Mouse (Mus musculus) heart, postnatal 0 days (tissue): ENCODE measurements around the gene Rgs12. TPM values are rescaled to one million over a fixed set of nuclear protein-coding genes. Genes with fewer than 3 reads are reported as not detected.
A peak's percentile ranks its signal among the peaks of the same experiment; 100 is the strongest.

Experiments
- ATAC-seq: fragments of 200-750 bp; cut with Nextera tagmentation; 2 replicates; pipeline ENCODE4 v1.8.0; 2017; ENCODE audit warnings: low read depth, moderate number of reproducible peaks, moderate library complexity; ENCODE audit not compliant: insufficient read depth
- DNase-seq: peaks from one replicate; pipeline ENCODE4 v3.0.0-alpha.2; 2016; ENCODE audit warnings: low spot score
- H3K27ac ChIP-seq: fragments of 300-500 bp; sonication (generic); 2 replicates; pipeline ENCODE4 v1.5.1; 2014; ENCODE audit warnings: low read depth, mild to moderate bottlenecking
- H3K27me3 ChIP-seq: fragments of 300-500 bp; sonication (generic); 2 replicates; pipeline ENCODE4 v1.6.1; 2014; ENCODE audit warnings: low read length, mixed read lengths; ENCODE audit not compliant: control insufficient read depth, insufficient read depth
- H3K36me3 ChIP-seq: fragments of 300-500 bp; sonication (generic); replicated peaks from 2 replicates; pipeline ENCODE4 v1.6.1; 2014; ENCODE audit warnings: low read length, mixed read lengths; ENCODE audit not compliant: control insufficient read depth, insufficient read depth
- H3K4me1 ChIP-seq: fragments of 300-500 bp; sonication (generic); 2 replicates; pipeline ENCODE4 v1.6.1; 2014; ENCODE audit warnings: antibody characterized with exemption; ENCODE audit not compliant: control insufficient read depth, insufficient read depth
- H3K4me2 ChIP-seq: fragments of 300-500 bp; sonication (generic); 2 replicates; pipeline ENCODE4 v1.6.1; 2014; ENCODE audit warnings: low read depth, mild to moderate bottlenecking, low read length, moderate library complexity
- H3K4me3 ChIP-seq: fragments of 300-500 bp; sonication (generic); 2 replicates; pipeline ENCODE4 v1.5.1; 2014; ENCODE audit warnings: low read depth, low read length
- H3K9ac ChIP-seq: fragments of 300-500 bp; sonication (generic); replicated peaks from 2 replicates; pipeline ENCODE4 v1.6.1; 2014; ENCODE audit warnings: low read depth, low read length, mixed read lengths
- H3K9me3 ChIP-seq: fragments of 300-500 bp; sonication (generic); replicated peaks from 2 replicates; pipeline ENCODE4 v1.6.1; 2016; ENCODE audit warnings: low read length; ENCODE audit not compliant: control insufficient read depth
- CTCF ChIP-seq: IDR thresholded peaks from 2 replicates; pipeline ENCODE4 v1.5.1; 2016; ENCODE audit warnings: antibody characterized with exemption, control low read depth, low read depth
- EP300 ChIP-seq: IDR thresholded peaks from 2 replicates; pipeline ENCODE4 v1.6.1; 2016; ENCODE audit warnings: antibody characterized with exemption, low read depth
- WGBS: fragments of 180-500 bp; shearing (Covaris S2); extraction: QIAGEN DNeasy Blood & Tissue Kit; methylation state at CpG from one replicate; pipeline ENCODE4 v1.1.7; 2014; 5-methylcytosine and 5-hydroxymethylcytosine counted together
- polyA plus RNA-seq: library from polyadenylated mRNA; unstranded; fragments of >200 nt; fragmentation: Nextera tagmentation; extraction: Ambion mirVana; gene quantifications from 2 replicates; pipeline ENCODE4 v1.2.1, GENCODE M21; 2015
- total RNA-seq: library from RNA; depleted of rRNA; stranded (reverse); fragments of >200 nt; gene quantifications from 2 replicates; pipeline ENCODE4 v1.2.3, GENCODE M21; 2014; ENCODE audit warnings: low replicate concordance

Rgs12 gene
- total and polyA plus RNA-seq, 2 experiments from 2014 or later, result 29.2 to 77.3 TPM

DNA sequence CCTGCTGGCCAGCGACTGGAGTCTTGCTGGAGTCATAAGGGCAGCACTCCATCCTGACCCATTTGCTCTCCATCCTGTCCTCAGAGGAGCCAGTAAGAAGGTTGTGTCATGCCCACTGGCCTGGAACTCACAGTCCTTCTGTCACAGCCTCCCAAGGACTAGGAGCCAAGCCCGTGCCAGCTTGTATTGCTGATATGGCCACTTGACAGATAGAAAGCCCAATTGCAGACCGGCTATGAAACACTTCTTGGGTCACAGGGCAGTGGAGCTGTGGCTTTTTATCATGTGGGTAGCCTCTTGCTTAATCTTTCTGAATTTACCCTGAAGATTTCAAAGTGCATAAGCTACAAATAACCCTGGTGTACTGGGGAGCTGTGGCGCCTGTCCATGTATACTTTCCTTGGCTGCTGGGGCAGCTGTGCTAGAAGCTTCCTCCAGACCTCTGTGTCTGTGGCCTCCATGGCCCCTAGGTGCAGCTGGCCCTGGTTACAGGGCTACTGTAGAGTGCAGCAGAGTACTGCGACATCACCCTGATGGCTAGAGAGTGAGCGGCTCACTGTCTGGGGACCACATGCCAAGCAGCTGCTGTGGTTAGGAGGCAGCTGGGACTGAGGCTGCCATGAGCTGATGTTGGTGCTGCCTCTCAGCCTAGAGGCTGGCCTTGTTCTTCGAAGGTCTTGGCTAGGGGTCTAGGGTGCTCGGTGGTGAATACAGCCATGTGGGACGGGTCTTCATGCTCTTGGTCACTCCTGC lies 27.5 kb downstream of the Rgs12 start:
- H3K9me3 ChIP-seq, result no peaks in the 10 kb centered on the region
- TF ChIP-seq EP300 (no peak), CTCF (no peak)
- H3K4me2 ChIP-seq, result no peak overlapping the region
- H3K4me3 ChIP-seq, result no peak overlapping the region
- no peak overlapping the region for H3K9ac ChIP-seq
- no peaks in the 10 kb centered on the region for H3K27me3 ChIP-seq
- DNase-seq (peak; percentile 67), ATAC-seq (peak; percentile 74)
- WGBS, result 55% methylated on average over 9 of the region's 9 CpGs
- H3K27ac ChIP-seq, result peak overlapping the region; percentile 58
- H3K36me3 ChIP-seq, result peaks cover 17% of the 10 kb centered on the region
- H3K4me1 ChIP-seq, result peaks cover 54% of the 10 kb centered on the region

- no peak for TF ChIP-seq CTCF
- no peak for TF ChIP-seq EP300
- Histone ChIP-seq H3K4me1 (peaks cover 41% of the 10 kb centered on the region), H3K4me2 (no peak overlapping the region), H3K4me3 (no peak overlapping the region), H3K9me3 (no peaks in the 10 kb centered on the region), H3K27ac (peak overlapping the region; percentile 33), H3K36me3 (peaks cover 35% of the 10 kb centered on the region), H3K9ac (no peak overlapping the region), H3K27me3 (no peaks in the 10 kb centered on the region)
- ATAC-seq, result 0 out of 2 replicates have a peak, but pooled peaks have one; percentile 26
- no peak for DNase-seq
- 21% methylated on average over 6 of the region's 6 CpGs for WGBS
Measured at GRCm38 (mm10) chr5:34980099-34980498, 30.9 kb downstream of the Rgs12 start.

DNA sequence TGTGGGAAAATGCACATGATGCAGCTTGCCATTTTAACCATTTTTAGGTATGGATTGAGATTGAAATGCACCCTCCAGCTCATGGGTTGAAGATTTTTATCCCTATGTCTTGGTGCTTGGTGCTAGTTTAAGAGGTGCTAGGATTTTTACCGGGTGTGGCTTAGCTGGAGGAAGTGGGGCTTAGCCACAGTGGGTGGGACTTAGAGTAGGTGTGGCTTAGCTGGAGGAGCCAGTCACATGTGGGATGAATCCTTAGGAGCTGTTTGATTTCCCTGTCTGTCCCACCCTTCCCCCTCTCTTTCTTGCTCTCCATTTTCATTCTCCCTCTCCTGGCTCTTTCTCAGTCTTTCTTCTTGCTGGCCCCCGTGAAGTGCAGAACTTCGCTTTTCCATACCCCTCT lies 32.5 kb downstream of the Rgs12 start:
- Histone ChIP-seq H3K27me3 (no peaks in the 10 kb centered on the region), H3K4me2 (no peak overlapping the region), H3K9ac (no peak overlapping the region), H3K9me3 (no peaks in the 10 kb centered on the region), H3K27ac (no peak overlapping the region), H3K36me3 (peaks cover 19% of the 10 kb centered on the region), H3K4me3 (no peak overlapping the region), H3K4me1 (peaks cover 35% of the 10 kb centered on the region)
- DNase-seq (no peak), ATAC-seq (no peak)
- 82% methylated on average over 3 of the region's 3 CpGs for WGBS
- TF ChIP-seq EP300, result no peak
- no peak for TF ChIP-seq CTCF

GRCm38 (mm10) chr5:34984933-34985332 lies 35.7 kb downstream of the Rgs12 start:
- TF ChIP-seq CTCF, result no peak
- no peak for TF ChIP-seq EP300
- no peaks in the 10 kb centered on the region for H3K27me3 ChIP-seq
- H3K4me3 ChIP-seq, result no peak overlapping the region
- peaks cover 33% of the 10 kb centered on the region for H3K4me1 ChIP-seq
- H3K9ac ChIP-seq, result no peak overlapping the region
- ATAC-seq (no peak), DNase-seq (no peak)
- no peak overlapping the region for H3K4me2 ChIP-seq
- no peak overlapping the region for H3K27ac ChIP-seq
- H3K36me3 ChIP-seq, result peaks cover 19% of the 10 kb centered on the region
- 73% methylated on average over 2 of the region's 2 CpGs for WGBS
- H3K9me3 ChIP-seq, result no peaks in the 10 kb centered on the region

- peaks cover 19% of the 10 kb centered on the region for H3K36me3 ChIP-seq
- DNase-seq (peak; percentile 72), ATAC-seq (peak; percentile 54)
- H3K4me2 ChIP-seq, result no peak overlapping the region
- H3K27me3 ChIP-seq, result no peaks in the 10 kb centered on the region
- no peak overlapping the region for H3K4me3 ChIP-seq
- 38% methylated on average over 2 of the region's 2 CpGs for WGBS
- H3K9ac ChIP-seq, result no peak overlapping the region
- H3K9me3 ChIP-seq, result no peaks in the 10 kb centered on the region
- TF ChIP-seq CTCF (peak; percentile 82), EP300 (no peak)
- H3K27ac ChIP-seq, result no peak overlapping the region
- peaks cover 26% of the 10 kb centered on the region for H3K4me1 ChIP-seq
Measured at GRCm38 (mm10) chr5:34985867-34986266, 36.6 kb downstream of the Rgs12 start.
